Comparison of ENCODE assay signal across 8 mouse cellular contexts in genomic region chr14:100457870-100458726, GRCm38 (mm10).
DNase-seq lines count a peak whose midpoint lies in the region; ATAC-seq and TF ChIP-seq lines count a peak whose summit lies in the region.

No protein-coding gene starts in this region.

- H3K27me3 ChIP-seq in hindbrain, postnatal 0 days (ENCODE audit: insufficient read depth, low read length): no peaks in the 10 kb centered on the region
- H3K27me3 ChIP-seq in liver, embryonic 12.5 days (replicated peaks): no peaks in the 10 kb centered on the region

- peak; percentile 13; the same call in 1 of the 2 replicates for TF ChIP-seq CTCF in brain, embryonic 14.5 days (IDR thresholded peaks at IDR 0.05; ENCODE audit: borderline replicate concordance, extremely low read depth, insufficient read depth, insufficient read length)
- peak; percentile 54 for TF ChIP-seq CTCF in hindbrain, postnatal 0 days (IDR thresholded peaks at IDR 0.05; ENCODE audit: low read depth)

- no peak overlapping the region for H3K9ac ChIP-seq in hindbrain, postnatal 0 days (replicated peaks; ENCODE audit: low read length)
- no peak overlapping the region for H3K9ac ChIP-seq in liver, embryonic 12.5 days

- no peak for ATAC-seq in hindbrain, postnatal 0 days
- ATAC-seq in liver, embryonic 12.5 days: no peak
- no peak for ATAC-seq in monocyte, adult 5-6 weeks (replicated peaks; ENCODE audit: insufficient number of reproducible peaks, low FRiP score, low TSS enrichment, poor library complexity, severe bottlenecking)

- intact Hi-C loops in left cerebral cortex, postnatal 14 days (cut with DNase I): no loop called here

- peaks cover 29% of the 10 kb centered on the region for H3K4me1 ChIP-seq in hindbrain, postnatal 0 days (ENCODE audit: insufficient read depth, low read length)
- H3K4me1 ChIP-seq in liver, embryonic 12.5 days: peaks cover 3% of the 10 kb centered on the region; the same call in 1 of the 2 replicates

- 31% methylated on average over 7 of the region's 7 CpGs for WGBS in hindbrain, postnatal 0 days
- WGBS in liver, embryonic 12.5 days (ENCODE audit: insufficient replicate concordance): 49% methylated on average over 7 of the region's 7 CpGs

- no peak overlapping the region for H3K4me3 ChIP-seq in hindbrain, postnatal 0 days (ENCODE audit: low read length)
- H3K4me3 ChIP-seq in liver, embryonic 12.5 days: no peak overlapping the region

- H3K9me3 ChIP-seq in hindbrain, postnatal 0 days (ENCODE audit: low read length): no peaks in the 10 kb centered on the region
- H3K9me3 ChIP-seq in liver, embryonic 12.5 days (replicated peaks): no peaks in the 10 kb centered on the region

- peak; percentile 27 for DNase-seq in adrenal gland, adult 2 months
- no peak for DNase-seq in adrenal gland, postnatal 14 days
- DNase-seq in brain, embryonic 14.5 days (ENCODE audit: low read depth): peak; percentile 65
- peak; percentile 47 for DNase-seq in hindbrain, postnatal 0 days (ENCODE audit: low spot score)
- DNase-seq in left cerebral cortex, postnatal 14 days (ENCODE audit: low spot score in 2 of 2): no peak
- DNase-seq in right cerebral cortex, postnatal 4 days: no peak

- no peaks in the 10 kb centered on the region for H3K36me3 ChIP-seq in hindbrain, postnatal 0 days (ENCODE audit: insufficient read depth, low read length)
- no peaks in the 10 kb centered on the region for H3K36me3 ChIP-seq in liver, embryonic 12.5 days

- peak overlapping the region; percentile 53; the same call in 1 of the 2 replicates for H3K4me2 ChIP-seq in hindbrain, postnatal 0 days (ENCODE audit: low read depth, low read length)
- H3K4me2 ChIP-seq in liver, embryonic 12.5 days: no peak overlapping the region

- peak overlapping the region; percentile 80 for H3K27ac ChIP-seq in hindbrain, postnatal 0 days
- peak overlapping the region; percentile 51; the same call in 1 of the 2 replicates for H3K27ac ChIP-seq in liver, embryonic 12.5 days

- no peak for TF ChIP-seq POLR2A in brain, embryonic 14.5 days (IDR thresholded peaks at IDR 0.05; ENCODE audit: borderline replicate concordance, extremely low read depth, insufficient read depth, insufficient read length, poor library complexity, severe bottlenecking)

Comparison
In these comparisons a context has a peak if more than half of its experiments do, and no peak if none do; other contexts are left out.
1. DNase-seq: peak in adrenal gland, adult 2 months (single experiment), brain, embryonic 14.5 days (single experiment) and hindbrain, postnatal 0 days (single experiment); none in adrenal gland, postnatal 14 days (single experiment), left cerebral cortex, postnatal 14 days (0 of 2) and right cerebral cortex, postnatal 4 days (single experiment).